Mouse (Mus musculus) right cerebral cortex, adult 2 months (tissue): ENCODE measurements around the gene Gm34653.
"Not testable (repeated sequence)": the region's sequence is repeated elsewhere in the genome, so short reads cannot be mapped to it uniquely, and the experiment has no call there.

Experiments used
- DNase-seq, 2 experiments: peaks; one replicate each; pipeline ENCODE4 v3.0.0; 2021 to 2022; ENCODE audit warnings: low spot score in 2 of 2

The Gm34653 gene

GRCm38 (mm10) chr2:34832766-34833457, at the start of gene Gm34653:
Gene Gm34653 (plus strand): TSS chr2:34833007.
- not testable (repeated sequence) for DNase-seq

DNA sequence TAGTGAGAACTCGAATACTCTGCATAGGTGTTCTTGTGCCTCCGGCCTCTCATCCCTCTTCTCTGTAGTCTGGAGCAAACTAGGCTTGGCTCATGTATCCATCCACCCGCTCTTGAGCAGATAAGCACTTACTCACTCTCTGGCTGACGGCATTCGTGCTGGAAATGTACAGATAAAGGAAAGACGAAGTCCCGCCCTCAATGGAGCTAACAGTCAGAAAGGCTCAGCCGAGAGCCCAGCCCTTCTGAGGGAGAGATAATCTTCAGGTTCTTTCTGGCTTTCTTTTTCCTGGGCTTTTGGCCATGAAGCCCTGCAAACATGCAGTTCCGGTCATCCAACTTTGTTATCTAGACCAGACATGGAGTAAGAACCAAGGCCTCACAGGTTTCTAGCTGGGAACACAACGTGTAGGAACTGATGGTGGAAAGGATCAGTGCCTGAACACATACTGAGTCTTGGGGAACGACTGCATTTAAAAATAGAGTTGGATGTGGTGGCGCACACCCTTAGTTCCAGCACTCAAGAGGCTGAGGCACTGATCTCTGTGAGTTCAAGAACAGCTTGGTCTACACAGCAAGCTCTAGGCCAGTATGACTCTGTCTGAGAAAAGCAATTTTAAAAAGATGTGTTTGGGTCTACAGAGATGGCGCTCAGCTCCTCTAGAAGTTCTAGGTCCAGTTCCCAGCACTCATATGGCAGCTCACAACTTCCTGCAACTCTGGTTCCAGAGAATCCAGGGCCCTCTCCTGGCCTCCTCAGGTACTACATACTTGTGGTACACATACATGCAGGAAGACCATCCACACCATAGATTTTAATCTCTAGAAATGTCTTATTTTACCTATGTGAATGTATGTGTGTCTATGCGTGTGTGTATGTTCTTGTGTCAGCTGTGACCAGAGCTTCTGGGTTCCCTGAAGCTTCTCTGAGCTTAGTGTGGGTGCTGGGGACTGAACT, 49.5 kb upstream of the Gm34653 start:
- DNase-seq: no peak

GRCm38 (mm10) chr2:34784085-34784484, 48.7 kb upstream of the Gm34653 start:
- peak; percentile 35 to 53 for DNase-seq

- DNase-seq: no peak
Observed at GRCm38 (mm10) chr2:34790282-34790681, 42.5 kb upstream of the Gm34653 start.

DNA sequence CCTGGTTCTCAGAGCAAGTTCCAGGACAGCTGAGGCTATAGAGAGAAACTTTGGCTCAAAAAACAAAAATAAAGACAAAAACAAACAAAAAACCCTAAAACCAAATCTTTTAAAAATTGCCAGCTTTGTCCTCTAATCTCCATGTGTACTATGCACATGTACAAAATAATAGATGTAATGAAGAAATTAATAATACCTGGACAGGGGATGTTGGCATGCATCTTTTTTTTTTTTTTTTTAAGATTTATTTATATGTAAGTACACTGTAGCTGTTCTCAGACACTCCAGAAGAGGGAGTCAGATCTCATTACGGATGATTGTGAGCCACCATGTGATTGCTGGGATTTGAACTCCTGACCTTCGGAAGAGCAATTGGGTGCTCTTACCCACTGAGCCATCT, 40.3 kb upstream of the Gm34653 start:
- not testable (repeated sequence) for DNase-seq

DNA sequence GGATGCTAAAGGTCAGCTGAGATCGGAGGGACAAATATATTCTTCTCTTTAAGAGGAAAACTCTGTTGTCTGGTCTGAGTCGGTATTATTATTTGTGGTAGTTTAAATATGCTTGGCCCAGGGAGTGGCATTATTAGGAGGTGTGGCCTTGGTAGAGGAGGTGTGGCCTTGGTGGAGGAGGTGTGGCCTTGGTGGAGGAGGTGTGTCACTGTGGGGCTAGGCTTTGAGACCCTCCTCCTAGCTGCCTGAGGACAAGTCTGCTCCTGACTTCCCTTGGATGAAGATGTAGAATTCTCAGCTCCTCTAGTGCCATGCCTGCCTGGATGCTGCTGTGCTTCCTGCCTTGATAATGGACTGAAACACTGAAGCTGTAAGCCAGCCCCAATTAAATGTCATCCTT, 38.3 kb upstream of the Gm34653 start:
- DNase-seq: no peak

GRCm38 (mm10) chr2:34795426-34795825, 37.4 kb upstream of the Gm34653 start:
- DNase-seq: no peak

DNA sequence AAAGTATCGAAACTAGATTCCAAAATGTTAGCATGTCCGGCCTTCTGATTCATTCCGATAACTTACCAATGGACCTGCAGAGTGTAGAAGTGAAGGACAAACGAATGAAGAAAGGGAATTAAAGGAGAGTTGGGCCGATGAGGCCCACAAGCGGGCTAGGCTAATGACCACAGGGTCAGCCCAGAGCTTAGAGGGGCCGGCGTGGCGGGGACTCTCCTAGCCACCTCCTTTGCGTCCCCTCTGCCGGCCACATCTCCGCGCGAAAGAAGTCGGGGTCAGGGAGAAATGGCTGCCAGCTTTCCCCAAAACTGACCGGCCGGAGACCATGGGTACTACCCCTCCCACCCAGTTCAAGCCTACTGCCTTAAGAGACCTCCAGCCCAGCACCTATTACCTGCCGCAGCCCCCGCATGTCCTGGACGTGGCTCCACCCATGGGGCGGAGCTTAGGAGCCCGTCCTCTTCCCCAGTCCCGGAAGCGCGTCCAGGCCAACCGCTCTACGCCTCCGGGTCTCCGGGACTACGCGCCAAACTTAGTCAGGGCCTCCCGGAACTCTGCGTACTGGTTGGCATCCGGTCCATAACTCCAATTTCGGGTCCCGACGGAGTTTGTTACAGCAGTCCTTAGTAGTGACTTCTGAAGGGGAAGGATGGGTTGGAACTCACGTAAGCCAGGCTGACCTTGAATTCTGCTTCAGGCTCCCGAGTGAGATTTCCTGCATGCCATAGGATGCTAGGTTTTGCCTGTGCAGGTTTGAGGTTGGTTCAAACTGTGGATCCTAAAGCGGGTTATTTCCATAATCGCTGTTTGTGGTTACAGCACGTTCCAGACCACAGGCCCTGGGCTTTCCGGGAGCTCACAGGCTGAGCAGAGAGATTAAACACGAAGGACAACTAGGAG, 33.2 kb upstream of the Gm34653 start, which contains the start of gene Rabepk:
TSS of gene Rabepk (minus strand) at position 556 of the 900 bp plus-strand sequence.
- DNase-seq: peak; percentile 68 to 75

DNA sequence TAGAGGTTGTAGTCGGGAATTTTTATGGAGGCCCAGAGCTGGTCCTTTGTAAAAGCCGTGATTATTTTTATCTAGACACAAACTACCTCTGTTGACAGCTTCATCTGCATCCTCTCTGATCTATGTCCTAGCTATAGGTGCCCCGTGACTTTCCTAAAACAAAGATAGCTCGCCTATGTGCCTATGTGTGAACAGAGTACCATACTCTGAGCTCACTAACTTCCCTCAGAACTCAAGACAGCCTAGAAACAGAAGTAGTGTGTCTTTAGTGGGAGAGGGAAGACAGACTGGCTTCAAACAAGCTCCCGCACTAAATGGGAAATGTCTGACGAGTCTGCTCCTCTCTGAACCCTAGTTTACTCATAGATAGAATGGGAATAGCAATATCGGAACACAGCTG, 32.4 kb upstream of the Gm34653 start:
- no peak for DNase-seq

GRCm38 (mm10) chr2:34801516-34802482, 31.0 kb upstream of the Gm34653 start:
- DNase-seq: peak; percentile 98 to 99

DNA sequence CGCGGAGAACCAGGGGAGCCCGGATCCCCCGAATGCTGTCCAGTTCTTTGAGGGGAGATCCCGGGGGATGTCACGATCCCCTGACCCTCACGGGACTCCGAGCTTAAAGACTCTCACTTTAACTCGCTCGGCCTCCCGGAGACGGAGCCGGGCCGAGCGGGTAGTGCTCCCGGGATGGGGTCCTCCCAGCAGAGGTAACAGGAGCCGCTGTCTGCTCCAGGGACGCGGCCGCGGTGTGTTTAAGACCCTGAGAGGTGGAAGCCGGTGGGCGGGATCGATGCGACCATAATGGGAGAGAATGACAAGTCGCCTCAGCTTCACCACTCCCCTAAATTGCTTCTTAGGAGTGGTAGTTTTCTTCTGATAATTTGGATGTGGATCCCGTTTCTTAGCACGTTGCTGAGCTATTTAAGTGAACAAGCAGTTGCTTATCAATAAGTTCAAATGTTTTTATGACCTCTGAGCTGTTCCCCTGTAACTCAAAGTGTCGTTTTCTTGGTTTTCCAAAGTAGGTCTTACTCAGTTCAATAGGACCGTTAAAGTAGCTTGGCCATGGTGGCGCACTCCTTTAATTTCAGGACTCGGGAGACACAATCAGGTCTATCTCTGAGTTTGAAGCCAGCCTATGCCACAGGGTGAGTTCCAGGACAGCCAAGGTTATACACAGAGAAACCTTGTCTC, 30.1 kb upstream of the Gm34653 start:
- peak; percentile 24 to 29 for DNase-seq

DNA sequence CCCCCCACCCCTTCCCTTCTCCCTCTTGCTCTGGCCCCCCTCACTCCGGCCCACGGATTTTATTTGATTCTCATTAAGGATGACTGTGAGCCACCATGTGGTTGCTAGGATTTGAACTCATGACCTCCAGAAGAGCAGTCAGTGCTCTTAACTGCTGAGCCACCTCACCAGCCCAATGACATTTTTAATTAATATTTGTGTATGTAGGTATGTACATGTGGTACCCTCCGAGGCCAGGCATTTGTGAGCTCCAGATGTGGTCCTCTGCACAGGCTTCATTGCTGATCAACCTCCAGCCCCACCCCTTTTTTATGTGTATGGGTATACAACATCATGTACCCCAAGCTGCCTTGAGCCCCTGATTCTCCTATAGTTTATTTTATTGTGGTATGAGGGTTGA, 29.1 kb upstream of the Gm34653 start:
- no peak for DNase-seq

- no peak for DNase-seq
Observed at GRCm38 (mm10) chr2:34804172-34804571, 28.6 kb upstream of the Gm34653 start.

- DNase-seq: no peak
Observed at GRCm38 (mm10) chr2:34804815-34805214, 28.0 kb upstream of the Gm34653 start.

- no peak for DNase-seq
Observed at GRCm38 (mm10) chr2:34805364-34805950, 27.4 kb upstream of the Gm34653 start.

GRCm38 (mm10) chr2:34808057-34808456, 24.8 kb upstream of the Gm34653 start:
- no peak for DNase-seq

DNA sequence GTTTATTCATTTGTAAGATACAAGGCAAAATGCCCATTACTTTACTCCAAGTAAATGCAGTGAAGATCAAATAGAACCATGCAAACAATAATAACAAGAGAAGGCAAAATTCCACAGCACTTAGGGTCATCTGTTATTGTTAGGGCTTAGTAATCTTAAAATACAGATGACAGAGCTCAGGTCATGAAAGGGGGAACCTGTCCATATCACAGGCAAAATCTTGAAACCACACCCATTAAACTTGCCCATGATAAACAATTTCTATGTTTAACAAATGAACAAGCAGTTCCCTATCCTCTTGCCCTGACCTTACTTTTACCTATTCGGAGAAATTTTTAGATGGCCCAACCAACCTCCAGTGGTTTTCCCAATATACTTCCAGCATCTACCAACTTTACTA, 23.2 kb upstream of the Gm34653 start:
- no peak for DNase-seq

DNA sequence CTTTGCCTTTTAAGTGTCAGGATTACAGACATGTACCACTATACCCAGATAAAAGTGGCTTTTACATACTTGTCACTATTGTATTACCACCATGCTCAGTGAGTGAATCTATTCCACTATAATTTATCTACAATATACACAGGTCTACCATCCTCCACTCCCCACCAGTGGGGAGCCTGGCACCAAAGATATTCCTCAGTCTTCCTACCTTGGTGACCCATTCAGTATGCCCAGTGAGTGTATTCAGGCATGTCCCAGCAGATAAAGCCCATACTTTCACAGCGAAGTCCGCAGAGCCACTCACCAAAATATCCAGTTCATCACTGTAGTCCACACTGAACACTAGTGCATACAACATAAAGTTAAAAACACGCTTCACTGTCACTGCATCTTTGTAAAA, 22.0 kb upstream of the Gm34653 start:
- DNase-seq: no peak

GRCm38 (mm10) chr2:34812706-34813105, 20.1 kb upstream of the Gm34653 start:
- no peak for DNase-seq
